Mouse (Mus musculus) heart, adult 2 months (tissue): ENCODE measurements around the gene Gm49027. TPM values are rescaled to one million over a fixed set of nuclear protein-coding genes. Genes with fewer than 3 reads are reported as not detected.

Source experiments
- DNase-seq, 2 experiments: peaks; one replicate each; pipeline ENCODE4 v3.0.0; 2021
- H3K27ac ChIP-seq: fragments of 200-600 bp; 2 replicates; pipeline ENCODE4 v1.8.1; 2022
- H3K27me3 ChIP-seq: fragments of 200-500 bp; 2 replicates; pipeline ENCODE4 v1.6.1; 2012; ENCODE audit warnings: mild to moderate bottlenecking, low read length, inconsistent platforms, mixed read lengths; ENCODE audit not compliant: control insufficient read depth, insufficient read depth
- H3K36me3 ChIP-seq: fragments of 200-500 bp; 2 replicates; pipeline ENCODE4 v1.6.1; 2012; ENCODE audit warnings: low read length, inconsistent platforms; ENCODE audit not compliant: control insufficient read depth, insufficient read depth
- H3K4me1 ChIP-seq: fragments of 200-500 bp; 2 replicates; pipeline ENCODE4 v1.6.1; 2011; ENCODE audit warnings: low read length; ENCODE audit not compliant: control insufficient read depth, insufficient read depth
- H3K4me3 ChIP-seq: fragments of 200-600 bp; 2 replicates; pipeline ENCODE4 v1.8.1; 2022
- H3K79me2 ChIP-seq: fragments of 200-500 bp; replicated peaks from 2 replicates; pipeline ENCODE4 v1.6.1; 2012; ENCODE audit warnings: mild to moderate bottlenecking, inconsistent platforms, low read length, moderate library complexity, mixed read lengths; ENCODE audit not compliant: control insufficient read depth, insufficient read depth
- H3K9ac ChIP-seq: fragments of 200-500 bp; 2 replicates; pipeline ENCODE4 v1.6.1; 2012; ENCODE audit warnings: low read depth, mild to moderate bottlenecking, control low read depth, inconsistent platforms, low read length, mixed read lengths
- CTCF ChIP-seq: fragments of 200-600 bp; IDR thresholded peaks from 2 replicates; pipeline ENCODE4 v1.8.1; 2022; ENCODE audit warnings: antibody characterized with exemption, mild to moderate bottlenecking, moderate library complexity
- EP300 ChIP-seq: fragments of 200-500 bp; IDR thresholded peaks from 2 replicates; pipeline ENCODE4 v1.6.1; 2011; ENCODE audit warnings: low read depth, low read length, control low read depth; ENCODE audit not compliant: insufficient read depth
- POLR2A ChIP-seq: fragments of 200-500 bp; IDR thresholded peaks from 2 replicates; pipeline ENCODE4 v1.6.1; 2011; ENCODE audit warnings: mild to moderate bottlenecking, low read depth, low read length, control low read depth; ENCODE audit not compliant: insufficient read depth
- WGBS: fragments of 180-500 bp; shearing (Covaris S2); methylation state at CpG from one replicate; pipeline ENCODE4 v1.1.7; 2018; 5-methylcytosine and 5-hydroxymethylcytosine counted together
- intact Hi-C: fragments of 180-260 bp; cut with DNase I; formaldehyde crosslinking; loops from one replicate; pipeline ENCODE4 v1.15.1; 2025
- polyA plus RNA-seq: library from polyadenylated mRNA; depleted of rRNA; stranded (reverse); fragments of >200 nt; gene quantifications from 2 replicates; pipeline ENCODE4 v1.2.3, GENCODE M21; 2012
- total RNA-seq, 2 experiments: library from RNA; stranded (reverse); gene quantifications; 2 replicates each; pipeline ENCODE4 v1.2.3; 2021

Gene Gm49027
- total and polyA plus RNA-seq, 3 experiments = 0.25 to 0.62 TPM; not detected in 1

DNA sequence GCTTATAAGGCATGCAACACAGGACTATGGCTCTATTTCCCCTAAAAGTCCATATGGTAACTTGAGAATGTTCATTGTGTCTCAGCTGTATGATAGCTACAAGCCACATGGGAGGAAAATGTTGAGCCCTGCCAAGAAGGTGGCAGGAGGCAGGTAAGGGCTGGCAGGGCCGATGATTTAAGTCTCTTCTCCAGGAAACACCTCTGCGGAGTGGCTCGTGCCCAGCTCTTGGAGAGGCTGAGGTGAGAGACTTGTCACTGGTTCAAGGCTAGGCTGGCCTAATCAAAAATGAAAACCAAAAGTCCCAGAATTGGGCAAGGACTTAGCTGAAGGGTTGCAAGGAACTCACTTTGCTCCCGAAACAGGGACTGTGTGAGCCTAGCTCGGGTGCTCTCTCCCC, 15.1 kb downstream of the Gm49027 start, which contains the start of gene B3gnt4:
Gene B3gnt4 (plus strand): TSS at position 301 of the 400 bp plus-strand sequence.
- TF ChIP-seq CTCF (no peak), EP300 (no peak), POLR2A (no peak)
- Histone ChIP-seq H3K27ac (no peak within 1 kb of the TSS), H3K27me3 (no peaks in the 10 kb centered on the region), H3K79me2 (no peaks in the 10 kb centered on the region), H3K36me3 (no peaks in the 10 kb centered on the region), H3K4me1 (peaks cover 2% of the 10 kb centered on the region; the same call in 1 of the 2 replicates), H3K9ac (no peak within 1 kb of the TSS), H3K4me3 (no peak within 1 kb of the TSS)
- no peak for DNase-seq
- WGBS = 83% methylated on average over 5 of the region's 5 CpGs
- intact Hi-C loops = no loop called here

DNA sequence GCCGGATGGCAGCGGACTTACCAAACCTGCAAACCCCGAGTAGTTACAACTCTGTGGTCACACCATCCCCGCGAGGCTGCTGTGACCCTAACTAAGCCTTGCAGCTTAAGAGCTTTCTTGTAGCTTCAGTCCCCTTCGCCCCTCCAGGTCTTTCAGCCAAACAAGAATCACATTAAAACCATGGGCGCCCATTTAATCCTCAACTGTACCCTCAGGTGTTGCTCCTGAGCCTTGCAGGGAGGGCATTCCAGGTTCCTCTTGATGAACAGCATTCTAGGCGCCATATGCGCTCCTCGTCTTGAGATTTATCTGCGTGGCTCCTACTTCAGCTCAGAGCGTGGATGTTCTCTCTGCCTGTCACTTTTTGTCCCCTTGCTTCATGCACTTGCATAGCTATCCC, 16.4 kb downstream of the Gm49027 start:
- Histone ChIP-seq H3K27ac (no peak overlapping the region), H3K9ac (no peak overlapping the region), H3K79me2 (no peaks in the 10 kb centered on the region), H3K4me3 (peak overlapping the region; percentile 54; the same call in 1 of the 2 replicates), H3K27me3 (no peaks in the 10 kb centered on the region), H3K4me1 (peaks cover 2% of the 10 kb centered on the region; the same call in 1 of the 2 replicates), H3K36me3 (no peaks in the 10 kb centered on the region)
- no peak for TF ChIP-seq EP300
- WGBS = 11% methylated on average over 12 of the region's 12 CpGs
- DNase-seq = no peak
- intact Hi-C loops = no loop called here

DNA sequence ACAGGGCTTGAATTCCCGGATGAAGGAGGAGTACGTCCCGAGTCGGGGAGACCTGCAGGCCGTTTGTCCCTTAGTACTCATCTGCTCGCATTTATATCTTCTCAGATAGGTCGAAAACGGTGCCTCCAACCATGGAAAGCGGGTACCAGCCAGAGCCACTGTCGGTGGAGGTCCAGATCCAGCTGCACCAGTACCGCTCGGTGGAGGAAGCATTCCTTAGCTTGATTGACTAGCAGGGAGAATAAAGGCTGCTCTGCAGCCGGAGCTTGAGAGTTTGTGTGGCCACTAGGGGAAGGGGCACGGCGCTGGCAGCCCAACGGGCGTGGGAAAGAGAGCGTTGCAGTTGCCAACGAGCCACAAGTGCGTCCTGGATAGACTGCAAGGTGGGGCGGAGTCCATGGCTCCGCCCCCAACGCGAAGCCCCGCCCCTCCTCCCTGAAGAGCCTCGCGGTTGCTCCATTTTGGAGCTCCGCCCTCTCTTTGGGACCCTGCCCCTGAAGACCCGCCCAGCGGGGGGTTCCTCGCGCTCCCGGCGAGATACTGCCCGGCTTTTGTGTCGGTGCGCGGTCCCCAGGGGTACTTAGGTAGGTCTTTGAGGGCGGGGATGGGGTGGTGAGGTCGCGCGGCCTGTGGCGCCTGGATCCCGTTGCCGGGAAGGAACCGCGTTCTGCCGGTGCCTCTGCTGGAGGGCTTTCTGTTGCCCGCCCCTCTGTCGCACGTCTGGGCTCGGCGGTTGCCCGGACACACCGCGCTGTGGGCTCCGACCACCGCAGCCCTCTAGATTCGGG, 17.2 kb downstream of the Gm49027 start:
- Histone ChIP-seq H3K36me3 (no peaks in the 10 kb centered on the region), H3K79me2 (no peaks in the 10 kb centered on the region), H3K4me3 (peak overlapping the region; percentile 54), H3K9ac (peak overlapping the region; percentile 45), H3K27ac (no peak overlapping the region), H3K27me3 (no peaks in the 10 kb centered on the region), H3K4me1 (peaks cover 2% of the 10 kb centered on the region; the same call in 1 of the 2 replicates)
- TF ChIP-seq CTCF (peak; percentile 30; the same call in 1 of the 2 replicates), EP300 (no peak)
- WGBS = under 1% methylated on average over 59 of the region's 59 CpGs
- DNase-seq = peak; percentile 79 to 83
- intact Hi-C loops = no loop called here

DNA sequence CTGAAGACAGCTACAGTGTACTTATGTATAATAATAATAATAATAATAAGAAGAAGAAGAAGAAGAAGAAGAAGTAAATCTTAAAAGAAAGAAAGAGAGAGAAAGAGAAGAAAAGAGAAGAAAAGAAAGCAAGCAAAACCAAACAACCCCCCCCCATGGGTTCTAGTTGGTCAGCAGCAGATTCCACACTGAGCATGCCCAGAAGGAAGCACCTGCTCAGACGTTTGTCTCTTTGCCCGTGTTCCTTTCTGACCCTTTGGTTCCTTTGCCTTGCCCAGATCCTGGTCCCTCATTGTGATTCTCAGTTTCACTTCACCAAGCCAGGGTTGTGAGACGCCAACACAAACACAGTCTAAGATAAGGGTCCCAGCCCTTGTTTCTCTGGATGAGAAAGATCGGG, 23.3 kb downstream of the Gm49027 start:
- H3K4me1 ChIP-seq = peaks cover 6% of the 10 kb centered on the region
- TF ChIP-seq EP300 (no peak), POLR2A (no peak), CTCF (no peak)
- H3K4me3 ChIP-seq = no peak overlapping the region
- H3K36me3 ChIP-seq = no peaks in the 10 kb centered on the region
- no peak overlapping the region for H3K9ac ChIP-seq
- no peak for DNase-seq
- no peaks in the 10 kb centered on the region for H3K27me3 ChIP-seq
- 27% methylated on average over 4 of the region's 4 CpGs for WGBS
- no peaks in the 10 kb centered on the region for H3K79me2 ChIP-seq
- intact Hi-C loops = no loop called here
- H3K27ac ChIP-seq = no peak overlapping the region

DNA sequence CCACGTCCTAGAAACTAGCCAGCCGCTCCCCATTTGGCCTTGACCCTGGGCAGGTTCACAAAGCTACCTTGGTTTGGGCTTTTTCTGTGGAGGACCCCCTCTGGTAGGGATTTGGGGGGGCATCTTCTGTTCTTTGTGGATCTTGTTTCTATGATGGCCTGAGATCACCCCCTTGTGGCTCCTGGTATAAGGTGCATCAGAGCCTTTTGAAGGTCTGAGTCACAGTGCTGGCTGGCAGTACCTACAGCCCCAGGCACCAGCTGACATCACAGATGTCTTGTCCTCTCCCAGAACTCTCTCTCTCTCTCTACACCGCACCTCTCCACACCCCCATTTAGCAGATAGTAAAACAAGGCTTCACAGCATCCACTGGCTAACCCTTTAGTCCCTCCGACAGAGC, 25.6 kb downstream of the Gm49027 start:
- peaks cover 6% of the 10 kb centered on the region for H3K4me1 ChIP-seq
- H3K9ac ChIP-seq = no peak overlapping the region
- peak in 1 of 2 experiments; percentile 25 for DNase-seq
- 52% methylated on average over 4 of the region's 4 CpGs for WGBS
- H3K4me3 ChIP-seq = no peak overlapping the region
- H3K27ac ChIP-seq = no peak overlapping the region
- H3K36me3 ChIP-seq = no peaks in the 10 kb centered on the region
- TF ChIP-seq EP300 (0 out of 2 replicates have a peak, but pooled peaks have one; percentile 39), CTCF (peak; percentile 72), POLR2A (no peak)
- H3K27me3 ChIP-seq = no peaks in the 10 kb centered on the region
- intact Hi-C loops = loop anchor here (1.0 to 2.0 kb wide), 2 partner anchors 55 to 123 kb away; no protein-coding TSS in a partner anchor
- no peaks in the 10 kb centered on the region for H3K79me2 ChIP-seq

DNA sequence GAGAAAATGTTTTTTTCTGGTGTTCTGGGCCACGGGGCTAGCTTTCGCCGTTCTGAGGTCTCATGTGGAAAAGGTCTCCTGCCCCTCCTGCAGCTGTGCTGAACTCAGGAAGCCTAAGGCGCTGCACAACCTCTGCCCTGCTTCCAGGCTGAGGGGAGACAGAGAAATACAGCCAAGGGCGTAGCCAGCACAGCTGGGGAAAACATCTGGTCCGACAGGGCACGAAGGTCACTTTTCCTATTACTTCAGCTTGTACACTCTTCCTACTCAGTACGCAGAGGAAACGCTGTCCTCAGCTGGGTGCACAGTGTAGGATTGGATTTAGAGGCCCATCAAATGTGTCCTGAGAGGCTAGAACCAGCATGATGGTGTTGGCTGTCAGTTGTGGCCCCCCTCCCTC, 35.4 kb downstream of the Gm49027 start:
- Histone ChIP-seq H3K27ac (no peak overlapping the region), H3K36me3 (no peaks in the 10 kb centered on the region), H3K9ac (no peak overlapping the region), H3K27me3 (no peaks in the 10 kb centered on the region), H3K4me3 (no peak overlapping the region), H3K4me1 (peaks cover 7% of the 10 kb centered on the region), H3K79me2 (no peaks in the 10 kb centered on the region)
- TF ChIP-seq POLR2A (peak; percentile 32; the same call in 1 of the 2 replicates), EP300 (peak; percentile 92), CTCF (no peak)
- 40% methylated on average over 9 of the region's 9 CpGs for WGBS
- intact Hi-C loops = no loop called here
- peak; percentile 60 to 64 for DNase-seq
